Mouse (Mus musculus) forelimb bud, embryonic 11.5 days (tissue): Measurements from ENCODE around the gene Erap1.
"Not testable (repeated sequence)": the region's sequence is repeated elsewhere in the genome, so short reads cannot be mapped to it uniquely, and the experiment has no call there.

ENCODE experiments used
- DNase-seq: peaks from one replicate; pipeline ENCODE4 v3.0.0-alpha.2; 2012; ENCODE audit warnings: low read depth, low spot score

The Erap1 gene

GRCm38 (mm10) chr13:74638793-74639711 lies at the start of gene Erap1:
Gene Erap1 (plus strand): TSS chr13:74639568.
- DNase-seq: peak; percentile 73

GRCm38 (mm10) chr13:74591401-74591821 lies 48.0 kb upstream of the Erap1 start:
- not testable (repeated sequence) for DNase-seq

GRCm38 (mm10) chr13:74591828-74592227 lies 47.5 kb upstream of the Erap1 start:
- not testable (repeated sequence) for DNase-seq

- not testable (repeated sequence) for DNase-seq
Measured at GRCm38 (mm10) chr13:74597022-74597421, 42.3 kb upstream of the Erap1 start.

GRCm38 (mm10) chr13:74601776-74602175 lies 37.6 kb upstream of the Erap1 start:
- not testable (repeated sequence) for DNase-seq

GRCm38 (mm10) chr13:74617163-74618019 lies 22.0 kb upstream of the Erap1 start:
- DNase-seq: peak; percentile 74

- no peak for DNase-seq
Measured at GRCm38 (mm10) chr13:74632327-74632726, 7.0 kb upstream of the Erap1 start.

GRCm38 (mm10) chr13:74632857-74633256 lies 6.5 kb upstream of the Erap1 start:
- no peak for DNase-seq

GRCm38 (mm10) chr13:74639712-74640522 lies 549 bp downstream of the Erap1 start:
- peak; percentile 51 for DNase-seq

- DNase-seq: not testable (repeated sequence)
Measured at GRCm38 (mm10) chr13:74640523-74640920, 1.2 kb downstream of the Erap1 start.

- no peak for DNase-seq
Measured at GRCm38 (mm10) chr13:74695497-74696193, 56.3 kb downstream of the Erap1 start.

- DNase-seq: no peak
Measured at GRCm38 (mm10) chr13:74696225-74696624, 56.9 kb downstream of the Erap1 start.

- DNase-seq: no peak
Measured at GRCm38 (mm10) chr13:74719002-74719401, 79.6 kb downstream of the Erap1 start.

- DNase-seq: no peak
Measured at GRCm38 (mm10) chr13:74733726-74734125, 94.4 kb downstream of the Erap1 start.

GRCm38 (mm10) chr13:74735834-74736233 lies 96.5 kb downstream of the Erap1 start:
- DNase-seq: no peak

- no peak for DNase-seq
Measured at GRCm38 (mm10) chr13:74736396-74736795, 97.0 kb downstream of the Erap1 start.
